Mouse (Mus musculus): ENCODE data around the gene Golt1a.

GRCm38 (mm10) chr1:133328299-133328795 is 18.7 kb downstream of the Golt1a start:
- no peak for TF ChIP-seq CTCF (IDR thresholded peaks at IDR 0.05)
- TF ChIP-seq EP300 (IDR thresholded peaks at IDR 0.05): no peak
